Mouse (Mus musculus) frontal cortex, postnatal 10 days (tissue): ENCODE data around the gene Abca2.

Source experiments
- DNase-seq, 2 experiments: peaks; one replicate each; pipeline ENCODE4 v3.0.0; 2022; ENCODE audit warnings: low spot score in 2 of 2, mixed read lengths in 1 of 2

Gene Abca2

GRCm38 (mm10) chr2:25425481-25425880, 3.0 kb upstream of the Abca2 start:
- no peak for DNase-seq

- DNase-seq, result peak in 1 of 2 experiments; percentile 63
Measured at GRCm38 (mm10) chr2:25426721-25427191, 1.7 kb upstream of the Abca2 start.

DNA sequence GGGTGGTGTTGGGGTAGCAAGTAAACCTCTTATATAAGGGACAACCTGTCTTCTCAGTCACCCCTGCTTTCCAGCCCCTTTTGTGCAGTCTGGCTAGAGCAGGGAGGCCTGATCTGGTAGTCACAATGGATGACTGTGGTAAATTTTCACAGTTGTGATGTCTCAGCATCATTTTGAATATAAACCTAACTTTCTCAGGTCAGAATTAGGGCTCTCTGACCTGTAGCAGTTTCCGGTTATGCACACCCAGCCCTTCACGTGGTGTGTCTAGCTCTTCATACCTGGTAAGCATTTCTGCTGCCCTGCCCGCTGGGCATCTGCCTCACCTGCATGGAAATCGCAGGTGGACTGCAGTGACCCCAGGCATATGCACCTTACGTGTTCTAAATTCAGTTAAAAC, 1.2 kb upstream of the Abca2 start:
- no peak for DNase-seq

GRCm38 (mm10) chr2:25429435-25430180, 1.1 kb downstream of the Abca2 start:
- DNase-seq, result no peak

- no peak for DNase-seq
Measured at GRCm38 (mm10) chr2:25430395-25431233, 2.1 kb downstream of the Abca2 start.

DNA sequence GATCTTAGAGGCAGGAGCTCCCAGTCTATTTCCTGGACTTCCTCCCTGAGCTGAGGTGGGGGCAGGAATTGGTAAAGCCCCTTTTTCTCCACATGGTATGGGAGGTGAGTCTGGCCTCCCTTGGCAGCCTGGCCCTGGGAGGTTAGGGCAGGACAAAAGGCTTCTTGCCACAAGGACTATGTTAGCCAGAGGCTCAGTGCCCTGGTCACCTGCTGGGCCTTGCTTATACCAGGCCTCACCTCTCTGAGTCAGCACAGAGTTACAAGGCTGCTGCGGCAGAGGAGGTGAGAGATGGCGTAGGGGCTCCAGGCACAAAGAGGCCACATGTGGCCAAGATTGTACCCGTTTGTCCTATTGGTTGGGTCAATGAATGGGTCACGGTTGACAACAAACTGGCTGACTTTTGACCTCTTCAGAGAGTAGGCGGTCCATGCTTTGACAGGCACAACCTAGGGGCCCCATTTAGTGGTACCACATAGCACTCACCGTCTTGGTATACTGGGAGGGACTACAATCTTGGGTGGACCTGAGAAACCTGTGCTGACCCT, 2.9 kb downstream of the Abca2 start:
- no peak for DNase-seq

DNA sequence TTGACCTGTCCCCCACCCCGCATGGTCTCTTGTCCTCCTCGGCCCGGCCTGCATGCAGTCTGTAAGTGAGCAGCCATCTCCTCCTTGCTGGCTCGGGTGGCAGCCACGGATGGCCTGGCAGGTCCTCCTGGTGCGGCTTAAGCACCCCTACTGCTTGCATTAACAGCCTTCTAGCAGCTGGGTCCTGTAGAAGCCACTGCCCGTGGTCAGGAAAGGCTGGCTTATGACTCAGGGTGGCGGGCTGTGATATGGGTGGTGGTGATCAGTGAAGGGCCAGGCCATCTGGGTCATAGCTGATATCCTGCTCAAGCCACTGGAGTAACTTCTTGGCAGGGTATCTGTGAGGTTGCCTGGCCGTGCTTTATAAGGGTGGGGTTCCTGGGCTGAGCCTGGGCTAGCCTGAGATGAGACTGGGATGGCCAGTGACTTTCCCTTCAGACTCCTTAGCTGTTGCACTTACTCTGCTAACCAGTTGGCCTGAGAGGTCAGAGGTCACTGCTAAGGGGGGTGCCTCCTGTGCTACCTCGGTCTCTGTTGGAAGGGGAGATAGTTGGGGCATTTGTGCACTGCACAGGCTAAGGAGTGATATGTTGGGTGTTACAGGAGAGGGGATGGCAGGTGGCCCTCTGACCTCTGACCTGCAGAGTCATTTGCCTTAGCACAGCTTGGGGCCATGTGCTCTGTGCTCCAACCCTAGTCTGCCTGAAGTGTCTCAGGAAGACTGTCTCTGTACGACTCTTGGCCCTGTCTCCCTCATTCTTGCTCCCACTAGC, 4.0 kb downstream of the Abca2 start:
- no peak for DNase-seq

DNA sequence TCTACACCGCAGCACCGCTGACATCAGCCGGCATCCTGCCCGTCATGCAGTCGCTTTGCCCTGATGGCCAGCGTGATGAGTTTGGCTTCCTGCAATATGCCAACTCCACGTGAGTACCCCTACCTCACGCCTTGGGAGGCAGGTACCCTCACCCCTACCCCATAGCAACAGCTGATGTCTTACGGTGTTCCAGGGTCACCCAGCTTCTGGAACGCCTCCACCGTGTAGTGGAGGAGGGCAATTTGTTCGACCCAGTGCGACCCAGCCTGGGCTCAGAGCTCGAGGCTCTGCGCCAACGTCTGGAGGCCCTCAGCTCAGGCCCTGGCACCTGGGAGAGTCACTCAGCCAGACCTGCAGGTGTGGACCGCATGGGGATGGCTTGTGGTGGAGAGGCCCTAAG, 4.6 kb downstream of the Abca2 start:
- DNase-seq, result no peak

GRCm38 (mm10) chr2:25434292-25434691, 5.8 kb downstream of the Abca2 start:
- no peak for DNase-seq

DNA sequence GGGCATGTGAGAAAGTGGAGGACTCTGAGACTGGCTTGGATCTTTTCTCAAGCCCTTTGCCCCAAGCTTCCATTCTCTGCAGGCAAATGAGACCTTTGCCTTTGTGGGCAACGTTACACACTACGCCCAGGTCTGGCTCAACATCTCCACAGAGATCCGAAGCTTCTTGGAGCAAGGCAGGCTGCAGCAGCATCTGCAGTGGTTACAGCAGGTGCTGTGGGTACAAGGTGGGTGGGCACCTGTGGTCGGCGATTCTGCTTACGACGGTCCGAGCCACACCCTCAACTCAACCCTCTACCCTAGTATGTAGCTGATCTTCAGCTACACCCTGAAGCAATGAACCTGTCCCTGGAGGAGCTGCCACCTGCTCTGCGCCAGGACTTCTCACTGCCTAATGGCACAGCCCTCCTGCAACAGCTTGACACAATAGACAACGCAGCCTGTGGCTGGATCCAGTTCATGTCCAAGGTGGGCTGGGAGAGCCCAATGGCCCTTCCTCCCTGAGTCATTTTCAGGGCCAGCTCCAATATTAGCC, 7.8 kb downstream of the Abca2 start:
- DNase-seq, result no peak

GRCm38 (mm10) chr2:25441067-25441466, 12.6 kb downstream of the Abca2 start:
- no peak for DNase-seq

- no peak for DNase-seq
Measured at GRCm38 (mm10) chr2:25442682-25443081, 14.2 kb downstream of the Abca2 start.

DNA sequence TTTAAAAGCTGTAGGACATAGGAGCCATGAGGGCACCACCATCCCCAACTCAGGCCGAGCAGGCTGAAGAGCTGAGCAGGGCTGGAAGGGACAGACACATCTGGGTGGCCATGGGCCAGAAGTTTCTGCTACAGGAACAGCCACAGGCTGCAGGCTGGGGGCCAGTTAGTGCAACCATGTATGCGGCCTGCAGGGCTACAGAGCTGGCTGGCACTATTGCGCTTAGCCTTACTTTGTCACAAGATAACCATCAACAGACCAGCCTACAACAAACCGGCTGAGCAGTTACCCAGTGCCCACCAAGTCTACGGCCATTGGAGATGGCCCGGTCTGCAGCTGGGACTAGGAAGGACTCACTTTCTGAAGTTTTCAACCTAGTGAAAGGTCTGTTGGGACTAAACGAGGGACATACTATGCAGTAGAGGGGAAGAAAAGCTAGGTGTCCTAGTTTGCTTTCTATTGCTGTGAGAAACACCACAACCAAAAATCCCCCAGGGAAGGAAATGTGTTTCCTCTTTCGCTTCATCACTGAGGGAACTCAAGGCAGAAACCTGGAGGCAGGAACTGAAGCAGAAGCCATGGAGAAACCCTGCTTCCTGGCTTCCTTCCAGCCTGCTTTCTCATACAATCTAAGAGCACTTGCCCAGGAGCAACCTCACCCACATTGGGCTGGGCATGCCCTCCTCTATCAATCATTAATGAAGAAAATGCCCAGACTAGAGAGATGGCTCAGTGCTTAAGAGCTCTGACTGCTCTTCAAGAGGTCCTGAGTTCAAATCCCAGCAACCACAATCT, 22.5 kb downstream of the Abca2 start:
- no peak for DNase-seq

- no peak for DNase-seq
Measured at GRCm38 (mm10) chr2:25452951-25453350, 24.4 kb downstream of the Abca2 start.

DNA sequence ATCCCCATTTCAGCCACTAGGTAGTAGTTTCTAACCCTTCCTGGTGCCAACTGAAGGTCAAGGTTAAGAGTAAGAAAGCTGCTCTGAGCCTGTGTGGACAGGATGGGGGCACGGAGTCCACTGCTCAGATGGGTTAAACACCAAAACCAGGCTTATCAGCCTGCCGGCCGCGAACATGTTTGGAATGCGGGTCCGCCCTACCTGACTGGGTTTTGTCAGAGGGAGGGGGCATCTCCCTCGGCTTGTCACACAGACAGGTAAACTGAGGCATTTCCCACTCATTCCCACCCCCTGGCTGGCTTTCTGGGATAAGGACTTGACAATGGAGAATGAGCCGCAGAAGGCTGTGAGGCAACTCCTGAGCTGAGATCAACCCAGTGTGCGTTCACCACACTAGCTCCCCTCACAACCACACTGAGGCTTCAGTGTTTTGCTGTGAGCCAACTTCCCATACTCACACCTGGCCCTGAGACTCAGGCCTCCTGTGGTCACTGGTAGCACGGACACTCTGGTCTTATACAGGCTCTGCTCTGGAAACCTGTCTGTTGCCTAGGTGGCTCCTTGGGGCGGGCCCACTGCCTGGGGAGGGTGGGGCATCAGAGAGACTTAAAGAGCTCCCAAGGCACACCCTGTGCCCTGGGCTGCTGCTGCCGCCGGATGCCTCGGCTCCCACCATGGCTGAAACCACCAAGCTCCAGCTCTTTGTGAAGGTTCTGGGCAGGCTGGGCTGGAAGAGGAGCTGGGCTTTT, 27.9 kb downstream of the Abca2 start, which contains the start of gene Clic3:
Gene Clic3, plus strand, starts transcription at position 634 of the 749 bp plus-strand sequence.
- no peak for DNase-seq

- DNase-seq, result no peak
Measured at GRCm38 (mm10) chr2:25457022-25457896, 28.8 kb downstream of the Abca2 start.

DNA sequence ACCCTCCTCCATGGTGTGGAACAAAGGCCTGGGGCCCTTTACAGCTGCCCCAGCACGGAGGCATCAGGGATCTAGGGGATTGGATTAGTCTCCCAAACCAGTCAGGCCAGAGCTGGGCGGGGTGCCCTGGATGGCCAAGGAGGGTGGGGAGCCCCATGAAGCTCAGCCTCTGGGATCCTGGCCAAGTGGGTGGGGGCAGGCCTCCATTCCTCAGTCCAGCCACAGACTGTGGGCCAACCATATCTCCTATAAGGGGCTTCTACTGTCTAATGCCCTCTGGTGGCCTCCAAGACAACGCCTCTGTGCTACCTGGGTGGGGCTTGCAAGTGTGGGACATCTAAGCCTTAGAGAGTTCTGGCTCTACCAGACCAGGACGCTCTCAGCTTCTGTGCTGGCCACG, 30.4 kb downstream of the Abca2 start:
- DNase-seq, result no peak

DNA sequence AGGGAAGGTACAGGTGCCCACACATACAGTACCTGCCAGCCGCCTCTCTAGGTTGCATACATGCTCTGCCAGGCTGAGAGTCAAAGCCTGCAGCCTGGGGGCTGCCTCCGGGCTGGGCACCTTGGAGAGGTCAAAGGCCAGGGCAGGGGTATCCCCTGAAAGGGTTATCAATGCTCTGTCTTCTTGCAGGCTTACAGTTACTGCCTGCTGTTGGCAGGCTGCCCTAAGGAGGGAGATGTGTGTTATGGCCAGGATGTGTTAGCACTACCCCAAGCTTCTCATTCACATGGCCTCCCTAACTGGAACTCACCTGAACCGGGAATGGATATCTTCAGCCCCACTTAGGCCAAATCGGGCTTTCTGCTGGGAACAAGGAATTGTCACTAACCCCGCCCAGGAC, 31.6 kb downstream of the Abca2 start:
- DNase-seq, result peak; percentile 46 to 48
